Mouse (Mus musculus): ENCODE measurements at regions not wholly inside any gene's neighbourhood (a gene's known extent, or its start where the extent isn't known, plus 50 kb on each side); places are given as distances from the start of the nearest gene placed in this dataset.

GRCm38 (mm10) chr1:7574787-7575186, 2767.1 kb downstream of the Gm37988 start:
- DNase-seq = no peak
- Histone ChIP-seq H3K4me3 (replicated peaks; ENCODE audit: extremely low read depth, low read depth, low read length) (no peak overlapping the region), H3K4me1 (ENCODE audit: control insufficient read depth, insufficient read depth, low read length) (no peaks in the 10 kb centered on the region)
- 86% methylated on average over 1 of the region's 1 CpGs for WGBS
- TF ChIP-seq POLR2A (IDR thresholded peaks at IDR 0.05; ENCODE audit: borderline replicate concordance, extremely low read depth, low read depth, low read length) = no peak
- no peak for TF ChIP-seq CTCF (IDR thresholded peaks at IDR 0.05; ENCODE audit: insufficient read depth, low read length)

- no peak for DNase-seq
- WGBS = 64% methylated on average over 3 of the region's 3 CpGs
- Histone ChIP-seq H3K4me3 (replicated peaks; ENCODE audit: extremely low read depth, low read depth, low read length) (no peak overlapping the region), H3K4me1 (ENCODE audit: control insufficient read depth, insufficient read depth, low read length) (no peaks in the 10 kb centered on the region)
- TF ChIP-seq CTCF (IDR thresholded peaks at IDR 0.05; ENCODE audit: insufficient read depth, low read length) (no peak), POLR2A (IDR thresholded peaks at IDR 0.05; ENCODE audit: borderline replicate concordance, extremely low read depth, low read depth, low read length) (no peak)
Observed at GRCm38 (mm10) chr1:7586409-7586808, 2778.7 kb downstream of the Gm37988 start.

DNA sequence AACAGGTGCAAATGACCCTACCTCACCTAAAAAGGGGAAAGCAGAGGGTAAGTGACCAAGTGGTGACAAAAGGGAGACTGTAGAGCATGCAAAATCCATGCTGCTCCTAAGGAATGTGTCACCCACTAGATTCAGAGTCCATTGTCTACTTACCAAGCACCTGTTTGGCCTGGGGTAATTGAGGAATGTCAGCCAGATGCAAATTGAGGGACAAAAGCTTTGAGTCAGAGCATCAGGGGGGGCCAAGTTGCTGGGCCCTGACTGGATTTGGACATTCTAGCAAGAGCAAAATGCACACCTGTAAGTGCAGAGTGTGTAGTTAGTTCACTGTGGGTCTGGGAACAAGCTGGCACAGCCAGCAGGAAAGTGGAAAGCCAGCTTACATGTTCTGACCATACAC, 2783.6 kb downstream of the Gm37988 start:
- H3K4me3 ChIP-seq (replicated peaks; ENCODE audit: extremely low read depth, low read depth, low read length) = no peak overlapping the region
- DNase-seq = no peak
- TF ChIP-seq CTCF (IDR thresholded peaks at IDR 0.05; ENCODE audit: insufficient read depth, low read length) (no peak), POLR2A (IDR thresholded peaks at IDR 0.05; ENCODE audit: borderline replicate concordance, extremely low read depth, low read depth, low read length) (no peak)
- H3K4me1 ChIP-seq (ENCODE audit: control insufficient read depth, insufficient read depth, low read length) = no peaks in the 10 kb centered on the region
